Mouse (Mus musculus) lung, postnatal 0 days (tissue): Measurements from ENCODE around the gene Tm4sf4. TPM values are rescaled to one million over a fixed set of nuclear protein-coding genes. Genes with fewer than 3 reads are reported as not detected.

Experiments used
- ATAC-seq: fragments of 200-750 bp; cut with Nextera tagmentation; 2 replicates; pipeline ENCODE4 v1.8.0; 2017; ENCODE audit warnings: moderate library complexity
- DNase-seq: peaks from one replicate; pipeline ENCODE4 v3.0.0-alpha.2; 2016; ENCODE audit warnings: low spot score
- H3K27ac ChIP-seq: fragments of 300-500 bp; sonication (generic); 2 replicates; pipeline ENCODE4 v1.5.1; 2014; ENCODE audit warnings: antibody characterized with exemption, mild to moderate bottlenecking, low read length, mixed read lengths
- H3K27me3 ChIP-seq: fragments of 300-500 bp; sonication (generic); replicated peaks from 2 replicates; pipeline ENCODE4 v1.6.1; 2014; ENCODE audit warnings: low read length, mixed read lengths; ENCODE audit not compliant: insufficient read depth
- H3K36me3 ChIP-seq: fragments of 300-500 bp; sonication (generic); 2 replicates; pipeline ENCODE4 v1.6.1; 2014; ENCODE audit warnings: low read length, mixed read lengths; ENCODE audit not compliant: insufficient read depth
- H3K4me1 ChIP-seq: fragments of 300-500 bp; sonication (generic); 2 replicates; pipeline ENCODE4 v1.6.1; 2014; ENCODE audit warnings: antibody characterized with exemption, low read depth, low read length, mixed read lengths; ENCODE audit not compliant: insufficient read depth
- H3K4me2 ChIP-seq: fragments of 300-500 bp; sonication (generic); replicated peaks from 2 replicates; pipeline ENCODE4 v1.6.1; 2014; ENCODE audit warnings: low read depth, mild to moderate bottlenecking, low read length, moderate library complexity, mixed read lengths
- H3K4me3 ChIP-seq: fragments of 300-500 bp; sonication (generic); 2 replicates; pipeline ENCODE4 v1.5.1; 2014; ENCODE audit warnings: low read depth, low read length
- H3K9ac ChIP-seq: fragments of 300-500 bp; sonication (generic); replicated peaks from 2 replicates; pipeline ENCODE4 v1.6.1; 2014; ENCODE audit warnings: low read depth, mild to moderate bottlenecking
- H3K9me3 ChIP-seq: fragments of 300-500 bp; sonication (generic); 2 replicates; pipeline ENCODE4 v1.6.1; 2016; ENCODE audit warnings: low read length, mixed read lengths
- CTCF ChIP-seq: IDR thresholded peaks from 2 replicates; pipeline ENCODE4 v1.5.1; 2016; ENCODE audit warnings: antibody characterized with exemption, mild to moderate bottlenecking
- EP300 ChIP-seq: IDR thresholded peaks from 2 replicates; pipeline ENCODE4 v1.6.1; 2016; ENCODE audit warnings: antibody characterized with exemption, mild to moderate bottlenecking, control low read depth
- WGBS: fragments of 180-500 bp; shearing (Covaris S2); extraction: QIAGEN DNeasy Blood & Tissue Kit; methylation state at CpG from one replicate; pipeline ENCODE4 v1.1.7; 2014; 5-methylcytosine and 5-hydroxymethylcytosine counted together
- polyA plus RNA-seq: library from polyadenylated mRNA; unstranded; fragments of >200 nt; fragmentation: Nextera tagmentation; extraction: Ambion mirVana; gene quantifications from 2 replicates; pipeline ENCODE4 v1.2.1, GENCODE M21; 2015

Tm4sf4 gene
- polyA plus RNA-seq: 0.08 and 0.13 TPM in 2 replicates

GRCm38 (mm10) chr3:57425089-57425730 is at the start of gene Tm4sf4:
TSS of gene Tm4sf4 (plus strand) at chr3:57425314.
- no peak for DNase-seq
- no peak within 1 kb of the TSS for H3K9ac ChIP-seq
- TF ChIP-seq EP300 (no peak), CTCF (no peak)
- ATAC-seq: no peak
- no peak within 1 kb of the TSS for H3K4me3 ChIP-seq
- H3K4me2 ChIP-seq: no peak within 1 kb of the TSS
- WGBS: 39% methylated on average over 10 of the region's 10 CpGs
- no peaks in the 10 kb centered on the region for H3K9me3 ChIP-seq
- H3K4me1 ChIP-seq: no peaks in the 10 kb centered on the region
- H3K36me3 ChIP-seq: no peaks in the 10 kb centered on the region
- H3K27me3 ChIP-seq: no peaks in the 10 kb centered on the region
- no peak within 1 kb of the TSS for H3K27ac ChIP-seq

DNA sequence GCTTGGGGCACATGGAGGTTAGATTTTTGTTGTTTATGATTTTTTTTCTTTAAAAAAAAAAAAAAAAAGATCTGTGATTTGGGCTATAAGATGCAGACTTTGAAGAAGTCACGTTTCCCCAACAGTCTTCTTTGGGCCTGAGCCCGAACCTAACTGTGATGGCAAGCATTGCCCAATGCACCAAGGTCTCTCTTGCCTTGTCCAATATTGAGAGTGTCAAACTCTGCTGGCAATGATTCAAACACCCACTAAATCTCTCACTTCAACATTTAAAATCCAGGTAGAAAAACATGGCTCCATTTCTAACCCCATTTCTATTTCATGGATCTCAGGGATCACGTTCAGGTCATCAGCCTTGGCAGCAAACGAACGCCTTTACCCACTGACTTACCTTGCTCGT is 38.7 kb upstream of the Tm4sf4 start:
- 72% methylated on average over 6 of the region's 6 CpGs for WGBS
- H3K27ac ChIP-seq: no peak overlapping the region
- H3K4me1 ChIP-seq: no peaks in the 10 kb centered on the region
- H3K9ac ChIP-seq: no peak overlapping the region
- DNase-seq (no peak), ATAC-seq (no peak)
- no peaks in the 10 kb centered on the region for H3K36me3 ChIP-seq
- no peaks in the 10 kb centered on the region for H3K27me3 ChIP-seq
- H3K4me3 ChIP-seq: no peak overlapping the region
- no peaks in the 10 kb centered on the region for H3K9me3 ChIP-seq
- no peak for TF ChIP-seq EP300
- H3K4me2 ChIP-seq: no peak overlapping the region

GRCm38 (mm10) chr3:57386895-57387294 is 38.2 kb upstream of the Tm4sf4 start:
- Histone ChIP-seq H3K9ac (no peak overlapping the region), H3K27me3 (no peaks in the 10 kb centered on the region), H3K36me3 (no peaks in the 10 kb centered on the region), H3K27ac (no peak overlapping the region), H3K4me1 (no peaks in the 10 kb centered on the region), H3K9me3 (no peaks in the 10 kb centered on the region), H3K4me3 (no peak overlapping the region), H3K4me2 (no peak overlapping the region)
- no peak for ATAC-seq
- TF ChIP-seq CTCF (no peak), EP300 (no peak)
- 65% methylated on average over 2 of the region's 2 CpGs for WGBS
- no peak for DNase-seq

DNA sequence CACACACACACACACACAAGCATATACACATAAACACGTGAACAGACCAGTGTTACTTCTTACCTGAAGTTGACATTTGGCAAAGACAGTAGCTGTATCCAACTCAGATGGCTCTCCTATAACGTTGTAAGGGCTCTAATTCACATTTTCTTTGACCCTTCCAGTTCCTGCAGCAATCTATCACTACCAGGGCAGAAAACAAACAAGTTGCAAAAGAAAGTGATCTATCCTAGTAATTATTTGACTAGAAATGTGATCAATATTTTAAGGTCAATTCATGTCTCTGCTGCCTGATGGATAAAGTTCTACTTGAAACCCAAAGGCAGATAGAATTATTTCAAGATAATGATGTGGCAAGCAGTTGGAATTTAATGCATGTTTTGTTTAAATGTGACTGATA is 37.5 kb upstream of the Tm4sf4 start:
- TF ChIP-seq EP300 (no peak), CTCF (no peak)
- 66% methylated on average over 2 of the region's 2 CpGs for WGBS
- no peaks in the 10 kb centered on the region for H3K36me3 ChIP-seq
- no peak overlapping the region for H3K9ac ChIP-seq
- H3K27ac ChIP-seq: no peak overlapping the region
- no peaks in the 10 kb centered on the region for H3K4me1 ChIP-seq
- H3K4me2 ChIP-seq: no peak overlapping the region
- H3K9me3 ChIP-seq: no peaks in the 10 kb centered on the region
- ATAC-seq: no peak
- H3K27me3 ChIP-seq: no peaks in the 10 kb centered on the region
- no peak overlapping the region for H3K4me3 ChIP-seq
- DNase-seq: no peak

- no peak overlapping the region for H3K4me2 ChIP-seq
- H3K4me1 ChIP-seq: no peaks in the 10 kb centered on the region
- TF ChIP-seq CTCF (no peak), EP300 (no peak)
- ATAC-seq: no peak
- H3K36me3 ChIP-seq: no peaks in the 10 kb centered on the region
- H3K27ac ChIP-seq: no peak overlapping the region
- H3K27me3 ChIP-seq: no peaks in the 10 kb centered on the region
- 80% methylated on average over 4 of the region's 4 CpGs for WGBS
- H3K4me3 ChIP-seq: no peak overlapping the region
- no peak overlapping the region for H3K9ac ChIP-seq
- no peak for DNase-seq
- no peaks in the 10 kb centered on the region for H3K9me3 ChIP-seq
These were observed 13.6 kb upstream of the Tm4sf4 start for GRCm38 (mm10) chr3:57411535-57411934.

GRCm38 (mm10) chr3:57420233-57420632 is 4.9 kb upstream of the Tm4sf4 start:
- Histone ChIP-seq H3K27me3 (no peaks in the 10 kb centered on the region), H3K36me3 (no peaks in the 10 kb centered on the region), H3K4me2 (no peak overlapping the region), H3K9me3 (no peaks in the 10 kb centered on the region), H3K27ac (no peak overlapping the region), H3K4me3 (no peak overlapping the region), H3K9ac (no peak overlapping the region), H3K4me1 (no peaks in the 10 kb centered on the region)
- no peak for TF ChIP-seq EP300
- no peak for TF ChIP-seq CTCF
- no peak for DNase-seq
- no peak for ATAC-seq
- WGBS: 45% methylated on average over 2 of the region's 2 CpGs

- Histone ChIP-seq H3K4me3 (no peak overlapping the region), H3K27ac (no peak overlapping the region), H3K27me3 (no peaks in the 10 kb centered on the region), H3K36me3 (no peaks in the 10 kb centered on the region), H3K4me1 (no peaks in the 10 kb centered on the region), H3K4me2 (no peak overlapping the region), H3K9ac (no peak overlapping the region), H3K9me3 (no peaks in the 10 kb centered on the region)
- no peak for DNase-seq
- no peak for ATAC-seq
- 89% methylated on average over 1 of the region's 1 CpGs for WGBS
- no peak for TF ChIP-seq EP300
- TF ChIP-seq CTCF: no peak
These were observed 4.5 kb upstream of the Tm4sf4 start for GRCm38 (mm10) chr3:57420660-57421059.
